ENCODE assay signal across 24 mouse cellular contexts in the genomic region with DNA sequence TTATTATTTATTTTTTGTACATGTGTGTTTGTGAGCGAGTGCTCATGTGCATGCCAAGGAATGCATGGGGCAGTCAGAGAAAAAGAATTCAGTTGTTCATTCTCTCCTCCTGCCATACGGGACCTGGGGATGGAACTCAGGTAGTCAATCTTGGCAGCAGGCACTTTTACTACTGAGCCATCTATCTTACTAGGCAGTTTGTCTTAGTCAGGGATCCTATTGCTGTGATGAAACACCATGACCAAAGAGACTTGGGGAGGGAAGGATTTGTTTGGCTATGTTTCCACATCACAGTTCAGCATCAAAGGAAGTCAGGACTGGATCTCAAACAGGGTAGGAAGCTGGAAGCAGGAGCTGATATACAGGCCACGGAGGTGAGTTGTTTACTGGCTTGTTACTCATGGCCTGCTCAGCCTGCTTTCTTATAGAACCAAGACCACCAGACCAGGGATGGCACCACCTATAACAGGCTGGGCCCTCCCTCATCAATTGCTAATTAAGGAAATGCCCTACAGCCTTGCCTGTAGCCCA.
"Had no signal": no experiment of that assay in that cellular context is flagged by ENCODE, and none has a peak within 500 bp of the region (broad histone marks: within the 10 kb centered on the region; RNA-seq: fewer than 3 reads in every experiment).

No protein-coding gene starts in this region.

- H3K4me3 ChIP-seq: gastrocnemius, adult 2 months; heart, embryonic 10.5 days; heart, embryonic 12.5 days; hindbrain, embryonic 10.5 days; hindbrain, embryonic 12.5 days; intestine, embryonic 15.5 days; layer of hippocampus, adult 2 months; left cerebral cortex, adult 2 months; limb, embryonic 10.5 days; limb, embryonic 12.5 days; liver, embryonic 12.5 days had no signal

- DNase-seq: gastrocnemius, adult 2 months; gastrocnemius, postnatal 10 days; gastrocnemius, postnatal 25 days; heart, adult 18-20 months; heart, postnatal 10 days; heart, postnatal 4 days; kidney, adult 18-20 months; kidney, postnatal 14 days; kidney, postnatal 36 days had no signal

- H3K36me3 ChIP-seq: heart, embryonic 10.5 days; heart, embryonic 12.5 days; hindbrain, embryonic 10.5 days; hindbrain, embryonic 12.5 days; intestine, embryonic 15.5 days; limb, embryonic 10.5 days; limb, embryonic 12.5 days; liver, embryonic 12.5 days had no signal

- H3K9ac ChIP-seq: heart, embryonic 12.5 days; hindbrain, embryonic 12.5 days; hindbrain, embryonic 14.5 days; intestine, embryonic 15.5 days; limb, embryonic 12.5 days; liver, embryonic 12.5 days; liver, embryonic 14.5 days had no signal

- H3K9me3 ChIP-seq: heart, embryonic 10.5 days; heart, embryonic 12.5 days; hindbrain, embryonic 10.5 days; hindbrain, embryonic 12.5 days; intestine, embryonic 15.5 days; limb, embryonic 10.5 days; limb, embryonic 12.5 days; liver, embryonic 12.5 days had no signal

- H3K4me2 ChIP-seq: heart, embryonic 12.5 days; hindbrain, embryonic 12.5 days; hindbrain, embryonic 14.5 days; intestine, embryonic 15.5 days; limb, embryonic 12.5 days; liver, embryonic 12.5 days had no signal

- H3K27ac ChIP-seq: gastrocnemius, adult 2 months; heart, embryonic 10.5 days; hindbrain, embryonic 10.5 days; hindbrain, embryonic 12.5 days; hindbrain, embryonic 14.5 days; intestine, embryonic 15.5 days; layer of hippocampus, adult 2 months; left cerebral cortex, adult 2 months; limb, embryonic 10.5 days; limb, embryonic 12.5 days; liver, embryonic 12.5 days; liver, embryonic 14.5 days had no signal

- ATAC-seq: forebrain, embryonic 16.5 days; hindbrain, embryonic 16.5 days; intestine, embryonic 15.5 days; intestine, postnatal 0 days; liver, embryonic 12.5 days had no signal

- H3K27me3 ChIP-seq: hindbrain, embryonic 12.5 days; intestine, embryonic 15.5 days; limb, embryonic 12.5 days; liver, embryonic 12.5 days had no signal

- H3K4me1 ChIP-seq: hindbrain, embryonic 12.5 days; intestine, embryonic 15.5 days; limb, embryonic 12.5 days had no signal
